Mouse (Mus musculus): Measurements from ENCODE around the gene Ubr2. TPM values are rescaled to one million over a fixed set of nuclear protein-coding genes. Genes with fewer than 3 reads are reported as not detected.
A peak's percentile ranks its signal among the peaks of the same experiment; 100 is the strongest.

Ubr2 gene
- polyA plus RNA-seq, 1 experiment from 2014 or later, result 23.8 TPM

- ATAC-seq (ENCODE audit: low FRiP score), result peak; percentile 66; the same call in 1 of the 2 replicates
- no peaks in the 10 kb centered on the region for H3K9me3 ChIP-seq (ENCODE audit: control insufficient read depth, low read length)
- no peak overlapping the region for H3K4me3 ChIP-seq (ENCODE audit: low read depth, low read length)
- H3K4me2 ChIP-seq (replicated peaks; ENCODE audit: low read depth, low read length), result no peak overlapping the region
- no peak overlapping the region for H3K9ac ChIP-seq (ENCODE audit: low read depth, low read length)
- H3K27ac ChIP-seq (ENCODE audit: low read depth, low read length), result no peak overlapping the region
- no peaks in the 10 kb centered on the region for H3K4me1 ChIP-seq (replicated peaks; ENCODE audit: control insufficient read depth, insufficient read depth, low read length)
- no peaks in the 10 kb centered on the region for H3K27me3 ChIP-seq (ENCODE audit: control insufficient read depth, insufficient read depth, low read length)
- WGBS, result 20% methylated on average over 19 of the region's 19 CpGs
- no peaks in the 10 kb centered on the region for H3K36me3 ChIP-seq (ENCODE audit: control insufficient read depth, insufficient read depth, low read length)
- peak; percentile 90 for DNase-seq (ENCODE audit: low spot score)
Measured at GRCm38 (mm10) chr17:46903876-46904490, 106.4 kb downstream of the Ubr2 start.

- Histone ChIP-seq H3K4me1 (replicated peaks; ENCODE audit: control insufficient read depth, insufficient read depth, low read length) (no peaks in the 10 kb centered on the region), H3K4me3 (ENCODE audit: low read depth, low read length) (no peak overlapping the region), H3K9ac (ENCODE audit: low read depth, low read length) (no peak overlapping the region), H3K36me3 (ENCODE audit: control insufficient read depth, insufficient read depth, low read length) (no peaks in the 10 kb centered on the region), H3K27me3 (ENCODE audit: control insufficient read depth, insufficient read depth, low read length) (no peaks in the 10 kb centered on the region), H3K27ac (ENCODE audit: low read depth, low read length) (no peak overlapping the region), H3K9me3 (ENCODE audit: control insufficient read depth, low read length) (no peaks in the 10 kb centered on the region), H3K4me2 (replicated peaks; ENCODE audit: low read depth, low read length) (no peak overlapping the region)
- ATAC-seq (ENCODE audit: low FRiP score), result no peak
- DNase-seq (ENCODE audit: low spot score), result no peak
- WGBS, result 51% methylated on average over 2 of the region's 2 CpGs
Measured at GRCm38 (mm10) chr17:46900941-46901340, 109.4 kb downstream of the Ubr2 start.

DNA sequence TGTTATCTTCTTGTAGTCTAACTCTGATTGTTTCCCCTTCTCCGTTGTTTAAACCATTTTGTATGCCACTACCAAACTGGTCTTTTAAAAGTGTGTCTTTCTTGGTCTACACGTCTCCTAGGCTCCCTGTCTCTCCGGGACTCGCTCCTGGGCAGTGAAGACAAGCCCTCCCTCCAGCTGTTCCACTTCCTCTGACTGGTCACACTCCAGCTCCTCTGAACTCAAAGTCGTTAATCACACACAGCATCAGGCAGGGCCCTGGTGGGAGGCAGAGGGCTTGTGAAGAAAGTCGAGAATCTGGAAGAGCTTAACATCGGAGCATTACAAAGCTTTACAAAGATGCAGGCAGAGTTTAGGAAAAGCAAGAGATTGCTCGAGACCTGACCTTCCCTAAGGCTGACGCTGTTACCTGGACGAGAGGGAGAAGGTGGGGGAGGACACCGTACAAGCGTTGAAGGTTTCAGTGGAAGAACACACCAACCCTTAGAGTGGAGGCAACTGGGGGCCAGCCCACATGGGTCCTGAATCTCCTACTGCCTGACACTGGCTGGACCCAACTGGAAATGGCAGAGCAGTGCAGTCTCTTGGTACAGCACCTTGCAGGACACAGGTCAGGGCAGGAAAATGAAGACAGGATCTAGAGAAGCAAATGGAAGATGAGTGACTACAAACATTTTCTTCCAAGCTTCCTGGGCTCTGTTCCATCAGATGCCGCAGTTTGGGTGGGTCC is 113.0 kb downstream of the Ubr2 start:
- DNase-seq (ENCODE audit: low spot score) (no peak), ATAC-seq (ENCODE audit: low FRiP score) (no peak)
- WGBS, result 46% methylated on average over 13 of the region's 13 CpGs
- Histone ChIP-seq H3K36me3 (ENCODE audit: control insufficient read depth, insufficient read depth, low read length) (no peaks in the 10 kb centered on the region), H3K4me1 (replicated peaks; ENCODE audit: control insufficient read depth, insufficient read depth, low read length) (peaks cover 2% of the 10 kb centered on the region; the same call in 1 of the 2 replicates), H3K27me3 (ENCODE audit: control insufficient read depth, insufficient read depth, low read length) (no peaks in the 10 kb centered on the region), H3K27ac (ENCODE audit: low read depth, low read length) (no peak overlapping the region), H3K4me2 (replicated peaks; ENCODE audit: low read depth, low read length) (no peak overlapping the region), H3K4me3 (ENCODE audit: low read depth, low read length) (no peak overlapping the region), H3K9ac (ENCODE audit: low read depth, low read length) (no peak overlapping the region), H3K9me3 (ENCODE audit: control insufficient read depth, low read length) (no peaks in the 10 kb centered on the region)

- Histone ChIP-seq H3K4me3 (ENCODE audit: low read depth, low read length) (no peak overlapping the region), H3K27ac (ENCODE audit: low read depth, low read length) (no peak overlapping the region), H3K9ac (ENCODE audit: low read depth, low read length) (no peak overlapping the region), H3K36me3 (ENCODE audit: control insufficient read depth, insufficient read depth, low read length) (no peaks in the 10 kb centered on the region), H3K27me3 (ENCODE audit: control insufficient read depth, insufficient read depth, low read length) (no peaks in the 10 kb centered on the region), H3K4me2 (replicated peaks; ENCODE audit: low read depth, low read length) (no peak overlapping the region), H3K9me3 (ENCODE audit: control insufficient read depth, low read length) (no peaks in the 10 kb centered on the region), H3K4me1 (replicated peaks; ENCODE audit: control insufficient read depth, insufficient read depth, low read length) (peaks cover 11% of the 10 kb centered on the region)
- 94% methylated on average over 9 of the region's 9 CpGs for WGBS
- DNase-seq (ENCODE audit: low spot score) (no peak), ATAC-seq (ENCODE audit: low FRiP score) (no peak)
Measured at GRCm38 (mm10) chr17:46895426-46895825, 114.9 kb downstream of the Ubr2 start.

DNA sequence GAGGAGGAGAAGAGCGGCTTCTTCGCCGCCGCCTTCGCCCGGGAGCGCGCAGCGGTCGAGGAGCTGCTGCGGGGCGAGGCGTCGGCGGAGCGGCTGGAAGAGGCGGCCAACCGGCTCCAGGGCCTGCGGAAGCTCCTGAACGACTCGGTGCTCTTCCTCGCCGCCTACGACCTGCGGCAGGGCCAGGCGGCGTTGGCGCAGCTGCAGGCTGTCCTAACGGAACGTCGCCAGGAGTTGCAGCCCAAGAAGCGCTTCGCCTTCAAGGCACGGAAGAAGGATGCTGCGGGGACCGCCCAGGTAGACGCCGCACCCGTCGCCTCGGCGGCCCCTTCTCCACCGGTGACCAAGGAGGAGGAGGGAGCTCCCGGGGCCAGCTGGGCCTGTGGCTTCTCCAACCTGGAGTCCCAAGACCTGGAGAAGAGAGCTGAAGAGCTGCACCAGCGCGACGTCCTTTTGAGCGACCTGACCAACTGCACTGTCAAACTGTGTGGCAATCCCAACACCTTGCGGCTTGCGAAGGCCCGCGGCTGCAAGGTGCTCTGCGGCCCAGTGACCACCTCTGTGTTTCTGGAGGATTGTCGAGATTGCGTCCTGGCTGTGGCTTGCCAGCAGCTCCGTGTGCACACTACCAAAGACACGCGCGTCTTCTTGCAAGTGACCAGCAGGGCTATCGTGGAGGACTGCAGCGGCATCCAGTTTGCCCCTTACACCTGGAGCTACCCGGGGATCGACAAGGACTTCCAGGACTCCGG is 119.3 kb downstream of the Ubr2 start:
- Histone ChIP-seq H3K9ac (ENCODE audit: low read depth, low read length) (peak overlapping the region; percentile 85), H3K4me2 (replicated peaks; ENCODE audit: low read depth, low read length) (peak overlapping the region; percentile 94), H3K4me3 (ENCODE audit: low read depth, low read length) (peak overlapping the region; percentile 76), H3K9me3 (ENCODE audit: control insufficient read depth, low read length) (no peaks in the 10 kb centered on the region), H3K36me3 (ENCODE audit: control insufficient read depth, insufficient read depth, low read length) (no peaks in the 10 kb centered on the region), H3K27ac (ENCODE audit: low read depth, low read length) (peak overlapping the region; percentile 49), H3K27me3 (ENCODE audit: control insufficient read depth, insufficient read depth, low read length) (no peaks in the 10 kb centered on the region), H3K4me1 (replicated peaks; ENCODE audit: control insufficient read depth, insufficient read depth, low read length) (peaks cover 13% of the 10 kb centered on the region)
- DNase-seq (ENCODE audit: low spot score), result peak; percentile 49
- peak; percentile 20; the same call in 1 of the 2 replicates for ATAC-seq (ENCODE audit: low FRiP score)
- WGBS, result 2% methylated on average over 64 of the region's 64 CpGs

DNA sequence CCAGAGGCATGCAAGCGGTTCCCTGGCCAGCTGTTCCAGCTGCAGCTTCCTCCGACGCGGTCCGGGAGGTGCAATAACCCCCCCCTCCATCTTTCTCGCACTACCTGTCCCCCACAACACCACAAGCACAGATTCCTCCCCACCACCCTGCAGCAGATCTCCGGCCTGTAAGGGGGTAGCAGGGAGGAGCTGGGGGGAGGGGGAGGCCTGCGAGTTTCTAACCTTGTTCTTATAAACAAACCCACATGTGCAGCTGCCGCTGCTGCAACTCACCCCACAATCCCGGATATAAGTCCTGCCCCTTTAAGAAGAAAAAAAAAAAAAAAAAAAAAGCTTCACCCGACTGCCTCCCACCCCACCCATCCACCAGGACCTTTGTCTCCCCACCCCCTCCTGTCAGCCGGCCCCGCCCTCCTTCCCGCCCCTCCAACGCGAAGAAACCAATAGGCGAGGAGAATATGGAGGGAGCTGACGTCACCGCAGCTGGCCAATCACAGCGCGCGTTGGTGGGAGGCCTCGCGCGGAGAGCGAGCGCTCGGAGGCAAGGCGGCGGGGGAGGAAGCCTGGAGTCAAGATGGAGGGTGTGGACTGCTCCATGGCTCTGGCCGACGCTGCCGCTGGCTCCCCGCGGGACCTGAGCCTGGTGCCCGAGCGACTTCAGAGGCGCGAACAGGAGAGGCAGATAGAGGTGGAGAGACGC is 120.1 kb downstream of the Ubr2 start, which contains the start of gene Tbcc:
Gene Tbcc (plus strand): TSS at position 569 of the 700 bp plus-strand sequence.
- H3K9me3 ChIP-seq (ENCODE audit: control insufficient read depth, low read length), result no peaks in the 10 kb centered on the region
- H3K4me1 ChIP-seq (replicated peaks; ENCODE audit: control insufficient read depth, insufficient read depth, low read length), result peaks cover 13% of the 10 kb centered on the region
- peak within 1 kb of the TSS; percentile 76 for H3K4me3 ChIP-seq (ENCODE audit: low read depth, low read length)
- no peaks in the 10 kb centered on the region for H3K36me3 ChIP-seq (ENCODE audit: control insufficient read depth, insufficient read depth, low read length)
- peak within 1 kb of the TSS; percentile 85 for H3K9ac ChIP-seq (ENCODE audit: low read depth, low read length)
- H3K4me2 ChIP-seq (replicated peaks; ENCODE audit: low read depth, low read length), result peak within 1 kb of the TSS; percentile 95
- 0% methylated on average over 35 of the region's 40 CpGs for WGBS
- peak; percentile 98 for DNase-seq (ENCODE audit: low spot score)
- no peaks in the 10 kb centered on the region for H3K27me3 ChIP-seq (ENCODE audit: control insufficient read depth, insufficient read depth, low read length)
- ATAC-seq (ENCODE audit: low FRiP score), result peak; percentile 94
- H3K27ac ChIP-seq (ENCODE audit: low read depth, low read length), result peak within 1 kb of the TSS; percentile 92

- Histone ChIP-seq H3K9me3 (ENCODE audit: control insufficient read depth, low read length) (no peaks in the 10 kb centered on the region), H3K4me2 (replicated peaks; ENCODE audit: low read depth, low read length) (peak overlapping the region; percentile 95), H3K27me3 (ENCODE audit: control insufficient read depth, insufficient read depth, low read length) (no peaks in the 10 kb centered on the region), H3K36me3 (ENCODE audit: control insufficient read depth, insufficient read depth, low read length) (no peaks in the 10 kb centered on the region), H3K9ac (ENCODE audit: low read depth, low read length) (peak overlapping the region; percentile 66), H3K27ac (ENCODE audit: low read depth, low read length) (peak overlapping the region; percentile 92), H3K4me1 (replicated peaks; ENCODE audit: control insufficient read depth, insufficient read depth, low read length) (peaks cover 13% of the 10 kb centered on the region), H3K4me3 (ENCODE audit: low read depth, low read length) (peak overlapping the region; percentile 76)
- peak; percentile 81 for DNase-seq (ENCODE audit: low spot score)
- WGBS, result under 1% methylated on average over 44 of the region's 44 CpGs
- ATAC-seq (ENCODE audit: low FRiP score), result peak; percentile 75
Measured at GRCm38 (mm10) chr17:46889450-46890084, 120.8 kb downstream of the Ubr2 start.

All from hindbrain, embryonic 11.5 days (tissue).